Comparison of ENCODE assay signal across 8 mouse cellular contexts in the genomic region with DNA sequence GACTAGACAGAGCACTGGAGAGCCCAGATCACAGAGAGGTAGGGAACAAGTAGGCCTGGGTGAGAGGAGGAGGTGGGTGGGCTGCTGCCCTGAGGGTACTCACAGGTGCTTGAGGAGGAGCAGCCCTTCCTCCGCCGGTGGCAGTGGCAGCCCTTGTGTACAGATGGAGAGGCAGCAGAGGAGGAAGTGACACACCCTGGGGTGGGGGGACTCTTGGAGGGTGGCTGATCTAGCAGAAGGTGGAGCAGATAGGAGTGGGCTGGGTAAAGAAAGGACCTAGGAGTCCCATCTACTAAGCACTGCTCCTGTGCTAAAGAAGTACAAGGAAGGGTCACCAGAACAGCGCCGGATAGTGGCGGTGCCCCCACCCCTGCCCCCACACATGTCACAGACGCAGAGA. TPM values are rescaled to one million over a fixed set of nuclear protein-coding genes. Genes with fewer than 3 reads are reported as not detected.
DNase-seq lines count a peak whose midpoint lies in the region; ATAC-seq lines count a peak whose summit lies in the region.

A gene (minus strand): TSS at position 197 of the 400 bp plus-strand sequence.

- no peak within 1 kb of the TSS for H3K9ac ChIP-seq in forebrain, embryonic 11.5 days (ENCODE audit: low read length)

- H3K9me3 ChIP-seq in forebrain, embryonic 11.5 days (ENCODE audit: control insufficient read depth, low read length), result no peaks in the 10 kb centered on the region

- 61% methylated on average over 6 of the region's 6 CpGs for WGBS in forebrain, embryonic 11.5 days

- H3K4me3 ChIP-seq in forebrain, embryonic 11.5 days (ENCODE audit: low read depth, low read length), result no peak within 1 kb of the TSS

- no peaks in the 10 kb centered on the region for H3K36me3 ChIP-seq in forebrain, embryonic 11.5 days (ENCODE audit: control insufficient read depth, insufficient read depth, low read length)

- ATAC-seq in inflammation-experienced regulatory T-cells, adult 6 months, result peak; percentile 78
- peak; percentile 79 for ATAC-seq in megakaryocyte, adult 5-6 weeks (ENCODE audit: poor library complexity, severe bottlenecking)
- ATAC-seq in forebrain, embryonic 11.5 days (replicated peaks; ENCODE audit: low FRiP score), result no peak

- H3K4me2 ChIP-seq in forebrain, embryonic 11.5 days (ENCODE audit: low read depth, low read length, severe bottlenecking), result no peak within 1 kb of the TSS

- peaks cover 10% of the 10 kb centered on the region for H3K4me1 ChIP-seq in forebrain, embryonic 11.5 days (replicated peaks; ENCODE audit: control insufficient read depth, insufficient read depth, low read length)

- H3K27ac ChIP-seq in forebrain, embryonic 11.5 days (ENCODE audit: low read depth, low read length), result no peak within 1 kb of the TSS

- H3K27me3 ChIP-seq in forebrain, embryonic 11.5 days (ENCODE audit: control insufficient read depth, insufficient read depth, low read length), result no peaks in the 10 kb centered on the region; the same call in 1 of the 2 replicates

- DNase-seq in spleen, adult 18-20 months, result peak; percentile 65 to 68
- no peak for DNase-seq in spleen, adult 12 weeks (ENCODE audit: low spot score)
- DNase-seq in thymus, postnatal 4 days, result peak; percentile 79
- DNase-seq in forebrain, embryonic 11.5 days (ENCODE audit: low spot score), result no peak
- DNase-seq in right cerebral cortex, adult 2 months (ENCODE audit: low spot score in 2 of 2), result no peak
- no peak for DNase-seq in right cerebral cortex, postnatal 36 days (ENCODE audit: low spot score in 2 of 2)

RNA-seq across cellular contexts. Expression of the gene that starts here (rescaled TPM):
- 100 to 1,000 TPM; 364 to 513 (median 397) TPM for polyA plus RNA-seq in inflammation-experienced regulatory T-cells, adult 6 months (2017; shearing (Covaris generic))
- total RNA-seq in megakaryocyte, adult 5-6 weeks (2015), result 638 and 660 TPM in 2 replicates
- 1,192 and 1,305 TPM in 2 replicates for total RNA-seq in megakaryocyte, adult 5-6 weeks (2017)
- 0.76 and 1.1 TPM in 2 replicates for polyA plus RNA-seq in forebrain, embryonic 11.5 days (2014; fragmentation: Nextera tagmentation; extraction: Ambion mirVana)

Comparison
In these comparisons a context has a peak if more than half of its experiments do, and no peak if none do; other contexts are left out.
1. RNA of the gene that starts here (polyA plus RNA-seq): 364 to 513 TPM in inflammation-experienced regulatory T-cells, adult 6 months; 0.76 to 1.1 TPM in forebrain, embryonic 11.5 days; every median in the first group is over 100 times any median in the second.
2. DNase-seq: peak in spleen, adult 18-20 months (2 of 2) and thymus, postnatal 4 days (single experiment); none in spleen, adult 12 weeks (single experiment), forebrain, embryonic 11.5 days (single experiment), right cerebral cortex, adult 2 months (0 of 2) and right cerebral cortex, postnatal 36 days (0 of 2).